Mouse (Mus musculus) C2C12 (cell line): ENCODE data around the gene Lrrn4cl. TPM values are rescaled to one million over a fixed set of nuclear protein-coding genes. Genes with fewer than 3 reads are reported as not detected.

ENCODE experiments used
- H3K27me3 ChIP-seq: one replicate; pipeline ENCODE4 v1.6.1; 2011; ENCODE audit not compliant: control insufficient read depth, insufficient read depth, insufficient read length
- H3K36me3 ChIP-seq: one replicate; pipeline ENCODE4 v1.6.1; 2011; ENCODE audit not compliant: control insufficient read depth, insufficient read depth
- H3K4me3 ChIP-seq: one replicate; pipeline ENCODE4 v1.5.1; 2011; ENCODE audit warnings: mild to moderate bottlenecking, control low read depth; ENCODE audit not compliant: poor library complexity, insufficient read depth, severe bottlenecking
- H3K79me2 ChIP-seq: one replicate; pipeline ENCODE4 v1.6.1; 2011; ENCODE audit not compliant: control insufficient read depth, insufficient read depth
- H3K79me3 ChIP-seq: one replicate; pipeline ENCODE4 v1.6.1; 2011; ENCODE audit warnings: low read depth, control low read depth
- H3ac ChIP-seq: one replicate; pipeline ENCODE3; 2011; ENCODE audit warnings: low read depth; ENCODE audit not compliant: control insufficient read depth, insufficient read length
- CEBPB ChIP-seq: IDR thresholded peaks from one replicate; pipeline ENCODE4 v1.6.1; 2011; ENCODE audit warnings: low read depth, mild to moderate bottlenecking, control low read depth, moderate library complexity
- CTCF ChIP-seq: IDR thresholded peaks from one replicate; pipeline ENCODE4 v1.5.1; 2011; ENCODE audit not compliant: control insufficient read depth, insufficient read depth, insufficient read length
- FOSL1 ChIP-seq: IDR thresholded peaks from one replicate; pipeline ENCODE4 v1.8.0; 2011; ENCODE audit warnings: mild to moderate bottlenecking, low read length; ENCODE audit not compliant: poor library complexity, insufficient read depth, severe bottlenecking
- MAX ChIP-seq: IDR thresholded peaks from one replicate; pipeline ENCODE4 v1.6.1; 2011; ENCODE audit warnings: mild to moderate bottlenecking, control low read depth
- MYOD1 ChIP-seq: IDR thresholded peaks from one replicate; pipeline ENCODE4 v1.6.1; 2011; ENCODE audit warnings: low read depth; ENCODE audit not compliant: control insufficient read depth, insufficient read length
- MYOG ChIP-seq: IDR thresholded peaks from one replicate; pipeline ENCODE4 v1.6.1; 2011; ENCODE audit not compliant: control insufficient read depth, insufficient read length; ENCODE audit errors: extremely low read depth
- USF1 ChIP-seq: IDR thresholded peaks from one replicate; pipeline ENCODE4 v1.6.1; 2011; ENCODE audit warnings: low read depth, mild to moderate bottlenecking, control low read depth, moderate library complexity
- long read RNA-seq, 2 experiments: library from polyadenylated mRNA; unstranded; transcript quantifications; one replicate each; pipeline ENCODE4 v2.0.0; 2019 to 2020
- polyA plus RNA-seq: library from polyadenylated mRNA; unstranded; fragments of >200 nt; fragmentation: generic; extraction: Trizol; gene quantifications from one replicate; pipeline ENCODE4 v1.2.1, GENCODE M21; 2012; ENCODE audit warnings: missing spikeins

The Lrrn4cl gene
- polyA plus RNA-seq: 0.25 TPM
- long read RNA-seq, experiment 1, partial matches to known transcripts: 0 of 1 reads
- long read RNA-seq, experiment 1, other reads (novel, unspliced or antisense): 0 of 1 reads
- long read RNA-seq, experiment 2, partial matches to known transcripts: 0 of 2 reads
- long read RNA-seq, experiment 2, other reads (novel, unspliced or antisense): 0 of 2 reads

- no peaks in the 10 kb centered on the region for H3K79me3 ChIP-seq
- no peak within 1 kb of the TSS for H3K4me3 ChIP-seq
- no peaks in the 10 kb centered on the region for H3K79me2 ChIP-seq
- H3ac ChIP-seq: no peak within 1 kb of the TSS
- TF ChIP-seq CTCF (no peak), USF1 (peak; percentile 43)
- no peaks in the 10 kb centered on the region for H3K27me3 ChIP-seq
- H3K36me3 ChIP-seq: peaks cover 31% of the 10 kb centered on the region
Measured at GRCm38 (mm10) chr19:8850402-8850901, at the start of gene Lrrn4cl. Gene Lrrn4cl, plus strand, starts transcription at chr19:8850768.

GRCm38 (mm10) chr19:8802130-8802821 is 48.3 kb upstream of the Lrrn4cl start, which contains the start of gene Zbtb3:
Gene Zbtb3, plus strand, starts transcription at chr19:8802555.
- peaks cover 10% of the 10 kb centered on the region for H3K79me2 ChIP-seq
- peak within 1 kb of the TSS; percentile 51 for H3K4me3 ChIP-seq
- peaks cover 12% of the 10 kb centered on the region for H3K79me3 ChIP-seq
- peak within 1 kb of the TSS; percentile 87 for H3ac ChIP-seq
- peaks cover 27% of the 10 kb centered on the region for H3K36me3 ChIP-seq
- TF ChIP-seq CEBPB (no peak), MYOD1 (no peak), MAX (peak; percentile 27), USF1 (no peak)
- no peaks in the 10 kb centered on the region for H3K27me3 ChIP-seq

- H3K36me3 ChIP-seq: peaks cover 32% of the 10 kb centered on the region
- peaks cover under 1% of the 10 kb centered on the region for H3K79me2 ChIP-seq
- H3K4me3 ChIP-seq: peak overlapping the region; percentile 51
- no peaks in the 10 kb centered on the region for H3K27me3 ChIP-seq
- peaks cover 5% of the 10 kb centered on the region for H3K79me3 ChIP-seq
- peak overlapping the region; percentile 33 for H3ac ChIP-seq
- TF ChIP-seq USF1 (no peak), CTCF (no peak), MYOD1 (no peak), MYOG (no peak), FOSL1 (no peak), CEBPB (no peak), MAX (peak; percentile 17)
Measured at GRCm38 (mm10) chr19:8803204-8803780, 47.3 kb upstream of the Lrrn4cl start.

GRCm38 (mm10) chr19:8803879-8804660 is 46.5 kb upstream of the Lrrn4cl start:
- peaks cover 40% of the 10 kb centered on the region for H3K36me3 ChIP-seq
- no peaks in the 10 kb centered on the region for H3K27me3 ChIP-seq
- no peak overlapping the region for H3K4me3 ChIP-seq
- peaks cover 5% of the 10 kb centered on the region for H3K79me3 ChIP-seq
- TF ChIP-seq CEBPB (no peak), FOSL1 (no peak), USF1 (no peak), MYOD1 (no peak), MYOG (no peak), CTCF (no peak), MAX (no peak)
- H3K79me2 ChIP-seq: no peaks in the 10 kb centered on the region
- no peak overlapping the region for H3ac ChIP-seq

GRCm38 (mm10) chr19:8806810-8807209 is 43.8 kb upstream of the Lrrn4cl start:
- H3K4me3 ChIP-seq: no peak overlapping the region
- no peaks in the 10 kb centered on the region for H3K27me3 ChIP-seq
- H3K79me3 ChIP-seq: peaks cover 10% of the 10 kb centered on the region
- no peak overlapping the region for H3ac ChIP-seq
- TF ChIP-seq MYOD1 (no peak), MYOG (no peak), FOSL1 (no peak)
- H3K36me3 ChIP-seq: peaks cover 67% of the 10 kb centered on the region
- peaks cover 7% of the 10 kb centered on the region for H3K79me2 ChIP-seq
